Mouse (Mus musculus): ENCODE results near the gene Tmem39a.

Tmem39a gene

GRCm38 (mm10) chr16:38558221-38558748, at the start of gene Tmem39a:
Gene Tmem39a (plus strand): TSS chr16:38558698.
- in situ Hi-C loops (cut with MboI; ENCODE audit: unreplicated experiment in 2 of 2), result no loop called here

GRCm38 (mm10) chr16:38510846-38511245, 47.7 kb upstream of the Tmem39a start:
- in situ Hi-C loops (cut with MboI; ENCODE audit: unreplicated experiment in 2 of 2), result loop anchor here (25.0 kb wide), 4 partner anchors 424 to 1424 kb away; partner anchors contain the start of genes Gsk3b (in 2 of the 2), Gtf2e1 (in 2 of the 2), Rabl3 (in 2 of the 2) and Gm36028 (in 1 of the 2)

- in situ Hi-C loops (cut with MboI; ENCODE audit: unreplicated experiment in 2 of 2), result loop anchor here (25.0 kb wide), 4 partner anchors 432 to 1432 kb away; partner anchors contain the start of genes Gsk3b (in 2 of the 2), Gtf2e1 (in 2 of the 2), Rabl3 (in 2 of the 2) and Gm36028 (in 1 of the 2)
Measured at GRCm38 (mm10) chr16:38519140-38519539, 39.4 kb upstream of the Tmem39a start.

- in situ Hi-C loops (cut with MboI; ENCODE audit: unreplicated experiment in 2 of 2), result loop anchor here (25.0 kb wide), 4 partner anchors 434 to 1434 kb away; partner anchors contain the start of genes Gsk3b (in 2 of the 2), Gtf2e1 (in 2 of the 2), Rabl3 (in 2 of the 2) and Gm36028 (in 1 of the 2)
Measured at GRCm38 (mm10) chr16:38521211-38521987, 37.1 kb upstream of the Tmem39a start.

GRCm38 (mm10) chr16:38522129-38523084, 36.1 kb upstream of the Tmem39a start, which contains the start of gene Timmdc1:
Gene Timmdc1 (minus strand): TSS chr16:38522663.
- in situ Hi-C loops (cut with MboI; ENCODE audit: unreplicated experiment in 2 of 2), result loop anchor here (25.0 kb wide), 4 partner anchors 435 to 1435 kb away; partner anchors contain the start of genes Gsk3b (in 2 of the 2), Gtf2e1 (in 2 of the 2), Rabl3 (in 2 of the 2) and Gm36028 (in 1 of the 2)

GRCm38 (mm10) chr16:38526264-38526663, 32.2 kb upstream of the Tmem39a start:
- in situ Hi-C loops (cut with MboI; ENCODE audit: unreplicated experiment in 2 of 2), result no loop called here

GRCm38 (mm10) chr16:38536544-38537146, 21.9 kb upstream of the Tmem39a start:
- in situ Hi-C loops (cut with MboI; ENCODE audit: unreplicated experiment in 2 of 2), result loop anchor here (5.0 to 10.0 kb wide), 6 partner anchors 81 to 518 kb away; no protein-coding TSS in a partner anchor

- in situ Hi-C loops (cut with MboI; ENCODE audit: unreplicated experiment in 2 of 2), result loop anchor here (5.0 to 10.0 kb wide), 6 partner anchors 78 to 516 kb away; no protein-coding TSS in a partner anchor
Measured at GRCm38 (mm10) chr16:38538716-38539380, 19.6 kb upstream of the Tmem39a start.

- in situ Hi-C loops (cut with MboI; ENCODE audit: unreplicated experiment in 2 of 2), result no loop called here
Measured at GRCm38 (mm10) chr16:38548000-38548399, 10.5 kb upstream of the Tmem39a start.

- in situ Hi-C loops (cut with MboI; ENCODE audit: unreplicated experiment in 2 of 2), result no loop called here
Measured at GRCm38 (mm10) chr16:38549479-38550396, 8.8 kb upstream of the Tmem39a start, which contains the start of gene Poglut1. Gene Poglut1 (minus strand): TSS chr16:38550258.

GRCm38 (mm10) chr16:38555988-38556387, 2.5 kb upstream of the Tmem39a start:
- in situ Hi-C loops (cut with MboI; ENCODE audit: unreplicated experiment in 2 of 2), result no loop called here

- in situ Hi-C loops (cut with MboI; ENCODE audit: unreplicated experiment in 2 of 2), result no loop called here
Measured at GRCm38 (mm10) chr16:38562131-38562967, 3.9 kb downstream of the Tmem39a start.

- in situ Hi-C loops (cut with MboI; ENCODE audit: unreplicated experiment in 2 of 2), result no loop called here
Measured at GRCm38 (mm10) chr16:38562968-38563327, 4.5 kb downstream of the Tmem39a start.

GRCm38 (mm10) chr16:38563516-38563915, 5.0 kb downstream of the Tmem39a start:
- in situ Hi-C loops (cut with MboI; ENCODE audit: unreplicated experiment in 2 of 2), result no loop called here

- in situ Hi-C loops (cut with MboI; ENCODE audit: unreplicated experiment in 2 of 2), result no loop called here
Measured at GRCm38 (mm10) chr16:38568192-38568591, 9.7 kb downstream of the Tmem39a start.

GRCm38 (mm10) chr16:38571481-38571880, 13.0 kb downstream of the Tmem39a start:
- in situ Hi-C loops (cut with MboI; ENCODE audit: unreplicated experiment in 2 of 2), result no loop called here

GRCm38 (mm10) chr16:38584761-38585160, 26.3 kb downstream of the Tmem39a start:
- in situ Hi-C loops (cut with MboI; ENCODE audit: unreplicated experiment in 2 of 2), result no loop called here
